Mouse (Mus musculus) left cerebral cortex, adult 8-10 months (tissue): ENCODE measurements around the gene Mindy1. TPM values are rescaled to one million over a fixed set of nuclear protein-coding genes. Genes with fewer than 3 reads are reported as not detected.
"Not testable (repeated sequence)": the region's sequence is repeated elsewhere in the genome, so short reads cannot be mapped to it uniquely, and the experiment has no call there.

Source experiments
- DNase-seq, 2 experiments: peaks; one replicate each; pipeline ENCODE4 v3.0.0; 2022; ENCODE audit warnings: low spot score in 2 of 2
- total RNA-seq, 4 experiments: library from RNA; stranded (reverse); gene quantifications; 2 replicates each; pipeline ENCODE4 v1.2.4; 2022

Gene Mindy1
- total RNA-seq, 4 experiments from 2014 or later = 20.7 to 24.3 (median 22.4) TPM

DNA sequence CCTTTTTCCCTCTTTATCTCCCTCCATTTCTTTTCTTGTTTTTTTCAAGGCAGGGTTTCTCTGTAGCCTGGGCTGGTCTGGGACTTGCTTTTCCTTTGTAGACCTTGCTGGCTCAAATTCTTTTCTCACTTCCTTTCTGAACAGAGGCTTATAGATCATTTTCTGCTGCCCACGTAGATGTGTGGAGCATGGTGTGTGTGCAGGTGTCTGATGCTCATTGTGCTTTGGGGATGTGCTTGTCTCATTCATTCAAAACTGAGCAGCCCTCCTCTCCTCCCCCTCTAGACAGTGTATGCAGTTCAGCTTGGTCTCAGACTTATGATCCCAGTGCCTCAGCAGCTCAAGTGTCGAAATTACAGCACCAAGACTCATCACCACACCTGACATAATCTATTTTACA lies 38.0 kb downstream of the Mindy1 start:
- no peak for DNase-seq

- DNase-seq = peak in 1 of 2 experiments; percentile 45
These were observed 38.8 kb downstream of the Mindy1 start for GRCm38 (mm10) chr3:95319701-95320625.

- DNase-seq = no peak
These were observed 42.3 kb downstream of the Mindy1 start for GRCm38 (mm10) chr3:95323429-95323828.

- DNase-seq = no peak
These were observed 43.5 kb downstream of the Mindy1 start for GRCm38 (mm10) chr3:95324454-95325144.

GRCm38 (mm10) chr3:95328803-95329404 lies 47.8 kb downstream of the Mindy1 start:
- no peak for DNase-seq

DNA sequence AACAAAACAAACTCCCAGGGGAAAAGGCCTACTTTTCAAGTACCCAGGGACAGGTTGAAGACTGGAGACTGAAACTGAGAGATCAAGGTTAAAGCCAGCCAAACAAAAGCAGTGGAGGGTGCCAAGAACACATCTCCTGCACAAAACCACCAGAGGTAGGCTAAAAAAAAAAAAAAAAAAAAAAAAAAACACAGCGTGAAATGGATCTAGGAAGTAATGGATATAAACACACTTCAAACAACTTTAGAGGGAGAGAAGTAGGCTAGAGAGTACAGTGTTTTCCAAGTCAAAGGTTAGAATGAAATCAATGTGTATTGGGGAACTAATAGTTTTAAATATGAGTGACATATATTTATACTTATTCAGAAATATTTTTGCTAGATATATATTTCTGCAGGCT lies 50.4 kb downstream of the Mindy1 start:
- no peak for DNase-seq

GRCm38 (mm10) chr3:95337345-95337744 lies 56.2 kb downstream of the Mindy1 start:
- DNase-seq = no peak

GRCm38 (mm10) chr3:95338251-95338650 lies 57.1 kb downstream of the Mindy1 start:
- no peak for DNase-seq

GRCm38 (mm10) chr3:95343356-95344000 lies 62.3 kb downstream of the Mindy1 start:
- DNase-seq = not testable (repeated sequence)

Other genes with a start within 250 kb of the Mindy1 start
- 100 to 1,000 TPM; 153 to 167 (median 156) TPM for gene Psmd4, start 238.7 kb upstream of the Mindy1 start, total RNA-seq
- 10 to 100 TPM; 49.9 to 53.7 (median 51.0) TPM for gene Pip5k1a, start 174.4 kb upstream of the Mindy1 start, total RNA-seq
- gene Vps72, start 170.3 kb upstream of the Mindy1 start, total RNA-seq = 10 to 100 TPM; 42.8 to 48.3 (median 43.1) TPM
- gene Tmod4, start 156.9 kb upstream of the Mindy1 start, total RNA-seq = under 1 TPM in 2 of 4 experiments, not detected in 2; 0.51 to 0.62 TPM
- 10 to 100 TPM; 49.3 to 55.8 (median 50.5) TPM for gene Scnm1, start 147.3 kb upstream of the Mindy1 start, total RNA-seq
- 10 to 100 TPM; 12.8 to 17.7 (median 15.5) TPM for gene Lysmd1, start 147.3 kb upstream of the Mindy1 start, total RNA-seq
- gene Tnfaip8l2, start 139.0 kb upstream of the Mindy1 start, total RNA-seq = 1 to 10 TPM; 2.3 to 6.7 (median 4.3) TPM
- 10 to 100 TPM; 22.8 to 27.3 (median 24.9) TPM for gene Sema6c, start 120.9 kb upstream of the Mindy1 start, total RNA-seq
- 10 to 100 TPM; 10.4 to 12.5 (median 12.1) TPM for gene Gabpb2, start 63.4 kb upstream of the Mindy1 start, total RNA-seq
- 10 to 100 TPM; 63.5 to 76.2 (median 69.3) TPM for gene Cdc42se1, start 52.6 kb upstream of the Mindy1 start, total RNA-seq
- gene Mllt11, start 49.2 kb upstream of the Mindy1 start, total RNA-seq = 100 to 1,000 TPM; 280 to 293 (median 288) TPM
- under 1 TPM; 0.24 to 0.67 (median 0.41) TPM for gene Gm128, start 39.7 kb upstream of the Mindy1 start, total RNA-seq
- under 1 TPM in 3 of 4 experiments, not detected in 1; 0.37 to 0.72 (median 0.67) TPM for gene Bnipl, start 30.2 kb upstream of the Mindy1 start, total RNA-seq
- gene Prune1, start 731 bp downstream of the Mindy1 start, total RNA-seq = 10 to 100 TPM; 24.0 to 27.2 (median 25.2) TPM
- gene Anxa9, start 25.8 kb downstream of the Mindy1 start, total RNA-seq = 1 to 10 TPM in 2 of 4 experiments, under 1 TPM in 2; 0.33 to 1.6 (median 0.93) TPM
- gene Cers2, start 33.4 kb downstream of the Mindy1 start, total RNA-seq = 10 to 100 TPM; 51.9 to 63.7 (median 56.1) TPM
- 10 to 100 TPM; 31.6 to 36.9 (median 34.8) TPM for gene Setdb1, start 75.9 kb downstream of the Mindy1 start, total RNA-seq
- gene 4930558C23Rik, start 121.5 kb downstream of the Mindy1 start, total RNA-seq = not detected
- gene Arnt, start 153.0 kb downstream of the Mindy1 start, total RNA-seq = 10 to 100 TPM; 30.4 to 37.0 (median 34.0) TPM
- gene Ctsk, start 217.9 kb downstream of the Mindy1 start, total RNA-seq = 1 to 10 TPM; 4.4 to 5.2 (median 5.0) TPM
- 100 to 1,000 TPM in 2 of 4 experiments, 10 to 100 TPM in 2; 59.3 to 341 (median 163) TPM for gene Ctss, start 245.4 kb downstream of the Mindy1 start, total RNA-seq